Mouse (Mus musculus) erythroblast, embryonic 14.5 days (primary cell): ENCODE measurements at regions not wholly inside any gene's neighbourhood (a gene's known extent, or its start where the extent isn't known, plus 50 kb on each side); places are given as distances from the start of the nearest gene placed in this dataset.

Experiments used
- H3K27me3 ChIP-seq: 2 replicates; pipeline ENCODE4 v1.6.1; 2012; ENCODE audit warnings: inconsistent platforms; ENCODE audit not compliant: control insufficient read depth
- H3K36me3 ChIP-seq: 2 replicates; pipeline ENCODE4 v1.6.1; 2012; ENCODE audit warnings: mild to moderate bottlenecking, inconsistent platforms; ENCODE audit not compliant: control insufficient read depth
- H3K4me1 ChIP-seq: 2 replicates; pipeline ENCODE4 v1.6.1; 2012; ENCODE audit warnings: inconsistent platforms; ENCODE audit not compliant: control insufficient read depth
- H3K4me3 ChIP-seq: replicated peaks from 2 replicates; pipeline ENCODE3; 2012; ENCODE audit warnings: moderate library complexity, mild to moderate bottlenecking, inconsistent platforms
- H3K9me3 ChIP-seq: 2 replicates; pipeline ENCODE4 v1.6.1; 2012; ENCODE audit warnings: low read length, inconsistent platforms, mixed read lengths; ENCODE audit not compliant: control insufficient read depth
- GATA1 ChIP-seq: IDR thresholded peaks from 2 replicates; pipeline ENCODE4 v1.6.1; 2012; ENCODE audit warnings: low read length, inconsistent platforms, mixed read lengths
- TAL1 ChIP-seq: IDR thresholded peaks from 3 replicates; pipeline ENCODE4 v1.6.1; 2012; ENCODE audit warnings: low read length, inconsistent platforms, mixed read lengths

DNA sequence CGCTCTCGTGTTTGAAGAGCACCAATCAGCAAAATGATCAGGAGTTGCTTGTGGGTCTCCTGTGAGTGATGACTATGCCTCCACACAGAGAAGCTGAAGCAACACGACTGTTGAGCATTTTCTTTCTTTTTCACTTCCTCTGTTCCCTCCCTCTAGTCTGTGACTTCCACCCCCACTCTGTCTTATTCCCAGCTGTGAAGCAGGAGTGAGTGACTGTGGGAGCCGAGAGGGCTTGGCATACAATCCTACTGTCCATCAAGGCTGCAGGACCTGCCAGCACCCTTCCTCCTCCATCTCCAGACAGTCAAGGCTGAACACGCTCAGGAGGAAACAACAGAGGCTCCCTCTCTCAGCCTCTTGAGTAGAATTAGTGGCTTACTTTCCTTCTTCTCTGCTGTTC lies 401.3 kb downstream of the Plcl1 start:
- Histone ChIP-seq H3K36me3 (no peaks in the 10 kb centered on the region), H3K27me3 (no peaks in the 10 kb centered on the region), H3K4me1 (no peaks in the 10 kb centered on the region), H3K4me3 (no peak overlapping the region), H3K9me3 (no peaks in the 10 kb centered on the region)
- TF ChIP-seq GATA1, result no peak
- no peak for TF ChIP-seq TAL1

DNA sequence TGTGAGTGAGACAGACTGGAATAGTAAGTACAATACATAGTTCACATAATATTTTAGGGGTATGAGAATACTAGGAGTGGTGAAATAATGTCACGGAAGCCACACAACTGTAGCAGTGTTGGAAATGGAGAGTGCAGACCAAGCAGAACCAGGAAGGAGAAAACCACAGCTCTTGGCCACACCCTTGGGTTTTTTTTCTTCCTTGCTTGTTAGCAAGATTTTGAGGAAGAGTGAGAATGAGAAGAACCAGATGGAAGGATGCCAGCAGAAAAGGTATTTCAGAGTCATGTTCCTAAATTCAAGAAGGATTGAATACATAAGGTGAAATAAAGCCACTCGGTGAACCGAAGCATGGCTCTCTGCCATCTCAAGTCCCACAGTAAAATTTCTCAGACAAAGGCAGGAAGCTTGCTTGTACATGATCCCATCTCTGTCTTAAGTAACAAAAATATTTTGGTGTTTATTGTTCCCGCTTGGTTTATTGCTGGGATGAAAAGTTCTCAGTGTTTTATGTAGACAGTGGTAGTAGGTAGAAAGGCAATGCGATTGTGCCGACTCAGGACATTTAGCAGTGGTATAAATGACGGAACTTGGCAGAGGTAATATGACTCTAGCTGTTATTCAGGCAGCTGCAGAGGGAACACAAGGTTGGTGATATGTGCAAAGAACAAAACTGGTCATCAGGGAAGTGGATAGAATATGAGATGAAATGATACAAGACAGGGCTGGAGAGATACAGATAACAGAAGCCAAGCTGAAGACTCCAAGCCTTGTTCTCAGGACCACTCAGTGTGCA lies 403.2 kb downstream of the Plcl1 start:
- H3K4me1 ChIP-seq, result no peaks in the 10 kb centered on the region
- H3K4me3 ChIP-seq, result no peak overlapping the region
- no peaks in the 10 kb centered on the region for H3K36me3 ChIP-seq
- no peaks in the 10 kb centered on the region for H3K9me3 ChIP-seq
- H3K27me3 ChIP-seq, result no peaks in the 10 kb centered on the region
- TF ChIP-seq GATA1, result no peak
- no peak for TF ChIP-seq TAL1

DNA sequence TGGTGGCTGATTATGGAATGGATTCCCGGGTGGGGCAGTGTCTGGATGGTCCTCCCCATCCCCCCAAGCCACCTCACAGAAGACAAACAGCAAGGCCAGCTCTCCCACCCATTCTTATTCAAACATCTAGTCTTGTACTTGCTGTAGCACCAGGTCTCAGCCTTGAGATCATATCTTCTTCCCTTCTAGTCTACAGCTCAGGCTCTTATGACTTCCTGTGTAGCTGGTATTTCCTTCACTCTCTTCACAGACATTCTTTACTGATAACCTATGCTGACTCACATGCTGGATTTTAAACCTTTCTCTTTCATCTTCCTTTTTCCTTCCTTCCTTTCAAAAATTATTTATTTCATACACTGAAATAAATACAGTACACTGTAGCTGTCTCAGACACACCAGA lies 406.8 kb downstream of the Plcl1 start:
- TF ChIP-seq TAL1, result no peak
- TF ChIP-seq GATA1, result no peak
- Histone ChIP-seq H3K4me3 (no peak overlapping the region), H3K9me3 (no peaks in the 10 kb centered on the region), H3K36me3 (no peaks in the 10 kb centered on the region), H3K27me3 (no peaks in the 10 kb centered on the region), H3K4me1 (no peaks in the 10 kb centered on the region)

DNA sequence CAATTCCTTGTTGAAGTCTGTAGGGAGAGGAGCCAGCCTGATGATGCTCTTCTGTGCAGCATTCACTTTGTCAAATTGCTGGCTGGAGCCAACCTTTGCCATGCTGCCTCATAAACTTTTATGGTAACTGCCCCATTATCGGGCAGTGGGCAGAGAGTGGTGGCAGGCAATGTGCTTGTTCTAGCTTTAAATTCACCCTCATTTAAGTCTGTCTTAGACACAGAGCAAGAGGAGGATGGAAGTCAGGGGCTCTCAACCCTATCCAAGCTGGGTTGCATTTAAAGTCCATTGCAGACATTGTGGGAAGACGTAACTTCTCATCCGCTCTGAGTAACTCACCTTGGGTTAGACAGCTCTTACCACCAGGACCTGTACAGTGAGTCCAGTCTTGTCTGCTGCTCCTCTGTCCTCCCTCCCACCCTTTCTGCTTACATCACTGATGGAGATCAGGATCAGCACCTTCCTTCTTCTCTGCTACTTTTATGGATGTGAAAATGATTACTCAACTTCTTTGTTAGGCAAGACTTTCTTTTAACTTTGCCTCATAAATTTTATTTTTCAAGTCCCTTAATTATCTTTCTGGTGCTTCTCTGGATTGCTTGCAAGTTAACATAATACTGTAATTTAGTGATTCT lies 415.3 kb downstream of the Plcl1 start:
- H3K9me3 ChIP-seq, result no peaks in the 10 kb centered on the region
- H3K27me3 ChIP-seq, result no peaks in the 10 kb centered on the region
- no peak for TF ChIP-seq GATA1
- no peak for TF ChIP-seq TAL1
- H3K4me3 ChIP-seq, result no peak overlapping the region
- no peaks in the 10 kb centered on the region for H3K4me1 ChIP-seq
- H3K36me3 ChIP-seq, result no peaks in the 10 kb centered on the region

DNA sequence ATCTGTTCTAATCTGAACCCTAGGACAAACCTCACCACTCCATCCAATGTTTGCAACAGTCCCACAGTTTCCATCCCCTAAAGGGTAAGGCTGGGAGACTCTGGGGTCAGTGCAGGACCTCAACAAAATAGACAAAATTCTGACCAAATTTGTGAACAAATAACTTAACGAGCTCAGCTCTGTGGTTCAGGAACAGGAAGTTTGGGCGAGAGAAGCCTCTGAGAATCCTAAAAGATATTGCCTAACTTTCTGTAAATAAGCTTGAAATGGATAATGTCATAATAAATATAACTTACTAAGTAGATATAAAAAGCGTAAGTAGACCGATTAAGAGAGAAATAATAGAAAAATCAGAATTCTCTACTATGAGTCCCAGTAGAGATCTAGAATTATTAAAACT lies 416.9 kb downstream of the Plcl1 start:
- no peaks in the 10 kb centered on the region for H3K36me3 ChIP-seq
- H3K4me1 ChIP-seq, result no peaks in the 10 kb centered on the region
- H3K9me3 ChIP-seq, result no peaks in the 10 kb centered on the region
- TF ChIP-seq TAL1 (no peak), GATA1 (no peak)
- no peak overlapping the region for H3K4me3 ChIP-seq
- H3K27me3 ChIP-seq, result no peaks in the 10 kb centered on the region

DNA sequence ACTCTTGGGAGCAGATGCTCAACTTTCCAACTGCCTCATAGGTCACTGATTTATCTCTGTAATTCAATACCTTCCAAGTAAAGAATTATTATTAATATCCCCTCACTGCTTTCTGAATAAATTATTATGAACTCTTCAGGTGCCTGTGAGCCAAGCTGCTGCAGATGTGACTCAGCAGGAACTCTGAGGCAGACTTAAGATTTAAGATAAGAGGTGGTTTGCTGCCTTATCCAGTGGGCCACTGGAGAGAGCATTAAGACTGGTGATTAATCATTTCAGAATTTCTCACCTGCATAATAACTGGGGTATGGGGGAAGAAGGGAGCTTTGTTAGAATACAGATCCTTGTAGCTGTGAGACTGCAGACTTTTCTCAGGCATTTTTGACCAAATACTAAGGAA lies 421.5 kb downstream of the Plcl1 start:
- Histone ChIP-seq H3K36me3 (no peaks in the 10 kb centered on the region), H3K4me1 (no peaks in the 10 kb centered on the region), H3K4me3 (no peak overlapping the region), H3K9me3 (no peaks in the 10 kb centered on the region), H3K27me3 (no peaks in the 10 kb centered on the region)
- TF ChIP-seq TAL1 (no peak), GATA1 (no peak)

DNA sequence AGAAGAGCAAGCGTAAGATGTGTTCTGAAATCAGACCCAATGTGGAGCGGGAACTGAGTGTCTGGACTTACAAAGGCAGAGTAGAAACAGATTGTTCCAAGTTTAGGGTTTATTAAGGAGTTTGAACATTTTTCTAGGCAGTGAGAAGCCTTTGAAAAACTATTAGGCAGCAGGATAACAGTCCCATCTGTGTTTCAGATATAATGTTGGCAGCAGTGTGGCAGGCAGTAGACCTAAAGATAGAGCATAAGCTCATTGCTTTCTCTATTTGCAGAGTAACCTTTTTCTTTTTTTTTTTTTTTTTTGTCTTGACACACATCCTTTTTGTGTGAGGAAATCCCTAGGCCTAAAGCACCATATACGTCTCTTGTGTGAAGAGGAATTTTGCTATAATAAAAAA lies 429.6 kb downstream of the Plcl1 start:
- H3K9me3 ChIP-seq, result no peaks in the 10 kb centered on the region
- no peaks in the 10 kb centered on the region for H3K4me1 ChIP-seq
- H3K4me3 ChIP-seq, result no peak overlapping the region
- TF ChIP-seq GATA1 (no peak), TAL1 (no peak)
- H3K27me3 ChIP-seq, result no peaks in the 10 kb centered on the region
- H3K36me3 ChIP-seq, result no peaks in the 10 kb centered on the region

DNA sequence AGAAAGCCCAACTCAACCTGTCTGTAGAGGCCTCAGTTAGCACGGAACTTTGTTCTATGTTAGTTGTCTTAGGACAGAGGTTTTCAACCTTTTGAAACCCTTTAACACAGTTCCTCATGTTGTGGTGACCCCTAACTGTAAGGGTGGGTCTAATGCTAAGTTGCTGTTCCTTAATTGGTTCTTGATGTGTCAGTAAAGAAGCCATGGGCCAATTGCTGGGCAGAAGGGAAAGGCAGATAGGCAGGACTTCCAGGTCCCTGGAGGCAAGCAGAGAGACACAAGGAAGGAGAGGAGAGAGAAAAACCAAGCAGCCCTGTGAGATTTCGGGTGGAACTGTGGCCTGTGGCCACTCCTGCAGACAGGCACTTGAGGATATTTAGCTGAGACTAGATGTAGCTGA lies 431.0 kb downstream of the Plcl1 start:
- TF ChIP-seq GATA1, result no peak
- TF ChIP-seq TAL1, result no peak
- no peaks in the 10 kb centered on the region for H3K36me3 ChIP-seq
- no peak overlapping the region for H3K4me3 ChIP-seq
- no peaks in the 10 kb centered on the region for H3K9me3 ChIP-seq
- H3K4me1 ChIP-seq, result no peaks in the 10 kb centered on the region
- no peaks in the 10 kb centered on the region for H3K27me3 ChIP-seq

DNA sequence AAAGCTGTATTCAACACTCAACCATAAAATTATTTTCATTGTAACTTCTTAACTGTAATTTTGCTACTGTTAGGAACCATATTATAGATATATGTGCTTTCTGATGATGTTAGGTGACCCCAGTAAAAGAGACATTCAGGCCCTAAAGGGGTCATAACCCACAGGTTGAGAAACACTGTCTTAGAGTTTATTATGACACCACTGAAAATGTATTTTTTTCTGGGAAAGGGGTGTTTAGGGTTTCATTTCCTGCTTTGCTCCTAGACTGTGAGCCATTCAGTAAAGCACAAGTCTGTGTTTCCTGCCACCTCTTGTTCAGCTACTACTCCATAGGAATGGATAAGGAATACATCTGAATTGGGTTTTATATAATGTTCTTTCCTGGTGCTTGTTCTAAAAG lies 431.6 kb downstream of the Plcl1 start:
- TF ChIP-seq TAL1 (no peak), GATA1 (no peak)

More for the DNA sequence above, 431.6 kb downstream of the Plcl1 start:
- H3K4me3 ChIP-seq, result no peak overlapping the region
- H3K36me3 ChIP-seq, result no peaks in the 10 kb centered on the region
- no peaks in the 10 kb centered on the region for H3K27me3 ChIP-seq
- no peaks in the 10 kb centered on the region for H3K9me3 ChIP-seq
- H3K4me1 ChIP-seq, result no peaks in the 10 kb centered on the region
